Comparison of ENCODE assay signal across 23 mouse cellular contexts in genomic region chr13:55754380-55754779, GRCm38 (mm10). TPM values are rescaled to one million over a fixed set of nuclear protein-coding genes. Genes with fewer than 3 reads are reported as not detected.
A peak's percentile ranks its signal among the peaks of the same experiment; 100 is the strongest.
DNase-seq lines count a peak whose midpoint lies in the region; ATAC-seq lines count a peak whose summit lies in the region.
"Had no signal": no experiment of that assay in that cellular context is flagged by ENCODE, and none has a peak within 500 bp of the region (broad histone marks: within the 10 kb centered on the region; RNA-seq: fewer than 3 reads in every experiment).

No protein-coding gene starts in this region.

- H3K36me3 ChIP-seq in midbrain, embryonic 15.5 days (replicated peaks): no peaks in the 10 kb centered on the region
- H3K36me3 ChIP-seq: heart, embryonic 12.5 days; hindbrain, embryonic 15.5 days; kidney, embryonic 15.5 days; midbrain, embryonic 10.5 days had no signal

- H3K9ac ChIP-seq in midbrain, embryonic 15.5 days: no peak overlapping the region
- H3K9ac ChIP-seq: forebrain, embryonic 13.5 days; heart, embryonic 12.5 days; hindbrain, embryonic 15.5 days; kidney, embryonic 15.5 days; liver, postnatal 0 days had no signal

- 74% methylated on average over 13 of the region's 13 CpGs for WGBS in midbrain, embryonic 15.5 days

- H3K27me3 ChIP-seq in midbrain, embryonic 15.5 days (replicated peaks): no peaks in the 10 kb centered on the region
- H3K27me3 ChIP-seq: forebrain, embryonic 13.5 days; heart, embryonic 12.5 days; hindbrain, embryonic 15.5 days; kidney, embryonic 15.5 days; Patski had no signal

- peak; percentile 9 for DNase-seq in MEL-GATA-1-ER (ENCODE audit: extremely low read depth, low read depth)
- peak; percentile 51 for DNase-seq in embryo, embryonic 11 days
- peak; percentile 93 for DNase-seq in hindlimb bud, embryonic 11.5 days (ENCODE audit: extremely low spot score, low read depth, low spot score)
- DNase-seq in retina, embryonic 14.5 days (ENCODE audit: low spot score): peak; percentile 66
- no peak for DNase-seq in thymus, postnatal 0 days (ENCODE audit: low spot score)
- no peak for DNase-seq in lung, postnatal 14 days
- DNase-seq: adrenal gland, adult 8-10 months; B cell, adult 2 months; cerebellum, adult 9-11 months; liver; liver, postnatal 0 days; spleen, adult 18-20 months; thymus, adult 18-20 months had no signal

- no peaks in the 10 kb centered on the region for H3K9me3 ChIP-seq in midbrain, embryonic 15.5 days
- H3K9me3 ChIP-seq: forebrain, embryonic 13.5 days; heart, embryonic 12.5 days; hindbrain, embryonic 15.5 days; kidney, embryonic 15.5 days; midbrain, embryonic 10.5 days had no signal

- H3K4me3 ChIP-seq in midbrain, embryonic 15.5 days: no peak overlapping the region
- H3K4me3 ChIP-seq: erythroblast, embryonic 14.5 days; forebrain, embryonic 13.5 days; heart, embryonic 12.5 days; hindbrain, embryonic 15.5 days; kidney, embryonic 15.5 days; midbrain, embryonic 10.5 days had no signal

- H3K4me2 ChIP-seq in midbrain, embryonic 15.5 days: no peak overlapping the region
- H3K4me2 ChIP-seq: forebrain, embryonic 13.5 days; heart, embryonic 12.5 days; hindbrain, embryonic 15.5 days; kidney, embryonic 15.5 days had no signal

- H3K27ac ChIP-seq in midbrain, embryonic 15.5 days: no peak overlapping the region
- H3K27ac ChIP-seq: forebrain, embryonic 13.5 days; hindbrain, embryonic 15.5 days; kidney, embryonic 15.5 days; midbrain, embryonic 10.5 days had no signal

- ATAC-seq in midbrain, embryonic 15.5 days (replicated peaks): no peak
- ATAC-seq: forebrain, embryonic 13.5 days; intestine, embryonic 16.5 days; liver, postnatal 0 days; Patski had no signal

- H3K4me1 ChIP-seq in midbrain, embryonic 15.5 days: peaks cover 12% of the 10 kb centered on the region; the same call in 1 of the 2 replicates
- H3K4me1 ChIP-seq: forebrain, embryonic 13.5 days; hindbrain, embryonic 15.5 days had no signal

RNA-seq across cellular contexts. Expression of gene Pcbd2, which starts 27.2 kb away (rescaled TPM):
- 56.1 and 63.8 TPM in 2 replicates for polyA plus RNA-seq in thymus, postnatal 0 days (2015; fragmentation: Nextera tagmentation; extraction: Ambion mirVana)
- polyA plus RNA-seq in midbrain, embryonic 15.5 days (2015; fragmentation: Nextera tagmentation; extraction: Ambion mirVana): 17.3 and 17.4 TPM in 2 replicates

RNA-seq across cellular contexts. Expression of gene Catsper3, which starts 30.0 kb away (rescaled TPM):
- 0.13 TPM in 2 replicates for polyA plus RNA-seq in thymus, postnatal 0 days (2015; fragmentation: Nextera tagmentation; extraction: Ambion mirVana)
- polyA plus RNA-seq in midbrain, embryonic 15.5 days (2015; fragmentation: Nextera tagmentation; extraction: Ambion mirVana): 0.13 and 0.17 TPM in 2 replicates
- polyA plus RNA-seq: erythroblast, embryonic 14.5 days; heart, embryonic 12.5 days; hindbrain, embryonic 15.5 days; intestine, embryonic 16.5 days; kidney, embryonic 15.5 days; midbrain, embryonic 10.5 days; neural tube, embryonic 11.5 days had no signal

RNA-seq across cellular contexts. Expression of gene Txndc15, which starts 39.9 kb away (rescaled TPM):
- polyA plus RNA-seq in thymus, postnatal 0 days (2015; fragmentation: Nextera tagmentation; extraction: Ambion mirVana): 96.5 and 98.7 TPM in 2 replicates
- 138 and 141 TPM in 2 replicates for polyA plus RNA-seq in midbrain, embryonic 15.5 days (2015; fragmentation: Nextera tagmentation; extraction: Ambion mirVana)

Comparison
In these comparisons a context has a peak if more than half of its experiments do, and no peak if none do; other contexts are left out.
1. DNase-seq: peak in MEL-GATA-1-ER (single experiment), embryo, embryonic 11 days (single experiment), hindlimb bud, embryonic 11.5 days (single experiment) and retina, embryonic 14.5 days (single experiment); none in thymus, postnatal 0 days (single experiment) and lung, postnatal 14 days (single experiment).